Mouse (Mus musculus): Measurements from ENCODE around the gene Sp140. TPM values are rescaled to one million over a fixed set of nuclear protein-coding genes. Genes with fewer than 3 reads are reported as not detected.
"Not testable (repeated sequence)": the region's sequence is repeated elsewhere in the genome, so short reads cannot be mapped to it uniquely, and the experiment has no call there.

Gene Sp140
- total RNA-seq, 2 experiments from 2014 or later, result 0.18 to 1.9 TPM

DNA sequence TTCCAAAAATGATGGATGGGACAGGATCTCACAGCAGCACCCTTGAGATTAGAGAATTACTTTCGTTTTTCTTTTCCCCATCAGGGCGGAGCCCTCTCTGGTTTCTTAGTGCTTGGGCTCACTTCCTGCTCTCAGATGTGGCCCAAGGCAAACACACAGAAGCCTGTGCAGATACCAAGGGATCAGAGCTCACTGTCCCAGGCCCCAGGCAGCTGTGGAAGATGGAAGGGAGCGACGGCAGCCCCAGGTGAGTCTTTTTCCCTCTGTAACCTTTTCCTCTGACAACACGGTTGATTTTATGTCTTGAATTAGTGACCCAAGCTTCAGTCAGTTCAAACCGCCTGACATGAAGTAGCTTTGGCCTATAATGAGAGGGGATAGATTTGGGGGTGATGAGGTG is 49.7 kb downstream of the Sp140 start, which contains the start of gene Sp100:
Gene Sp100, plus strand, starts transcription at position 108 of the 400 bp plus-strand sequence.
- DNase-seq, result not testable (repeated sequence)

DNA sequence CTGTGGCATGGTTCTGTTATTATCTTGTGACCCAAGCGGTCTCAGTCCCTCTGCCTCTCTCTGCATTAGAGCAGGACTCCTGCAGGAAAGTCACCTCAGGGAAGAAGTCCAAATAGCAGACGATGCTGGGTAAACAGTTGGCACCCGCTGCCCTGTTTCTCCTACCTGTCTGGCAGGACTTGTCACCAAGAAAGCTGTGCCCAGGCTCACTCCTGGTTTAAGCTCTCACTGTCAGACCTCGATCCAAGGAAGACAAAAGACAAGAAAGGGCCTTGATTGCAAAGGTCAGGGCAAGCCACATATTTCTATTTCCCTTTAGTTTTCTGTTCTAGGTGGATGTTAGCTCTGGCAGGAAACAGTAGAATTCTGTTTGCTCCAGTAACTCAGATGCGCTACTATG is 50.3 kb downstream of the Sp140 start:
- DNase-seq, result not testable (repeated sequence)

DNA sequence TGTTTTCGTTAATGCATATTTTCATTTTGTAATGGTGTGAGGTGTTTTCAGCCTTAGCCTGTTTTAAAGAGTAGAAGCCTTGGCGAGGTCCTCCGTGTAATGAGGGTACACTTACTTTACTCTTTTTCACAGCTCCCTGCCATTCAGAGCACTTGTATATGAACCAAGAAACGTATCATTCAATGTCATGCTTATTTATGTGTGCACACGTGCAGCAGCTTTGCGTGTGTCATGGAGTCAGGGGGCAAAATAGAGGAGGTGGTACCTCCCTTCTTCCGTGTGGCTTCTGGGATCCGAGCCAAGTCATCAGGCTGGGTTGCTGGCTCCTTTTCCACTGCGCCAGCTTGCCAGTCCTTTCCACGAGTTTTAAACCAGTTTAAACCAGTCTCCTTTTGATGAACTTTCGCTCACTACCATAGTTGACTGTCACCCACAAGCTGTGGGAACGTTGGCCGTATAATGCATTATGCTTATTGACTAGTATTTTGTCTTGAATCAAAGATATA is 51.6 kb downstream of the Sp140 start:
- not testable (repeated sequence) for DNase-seq

DNA sequence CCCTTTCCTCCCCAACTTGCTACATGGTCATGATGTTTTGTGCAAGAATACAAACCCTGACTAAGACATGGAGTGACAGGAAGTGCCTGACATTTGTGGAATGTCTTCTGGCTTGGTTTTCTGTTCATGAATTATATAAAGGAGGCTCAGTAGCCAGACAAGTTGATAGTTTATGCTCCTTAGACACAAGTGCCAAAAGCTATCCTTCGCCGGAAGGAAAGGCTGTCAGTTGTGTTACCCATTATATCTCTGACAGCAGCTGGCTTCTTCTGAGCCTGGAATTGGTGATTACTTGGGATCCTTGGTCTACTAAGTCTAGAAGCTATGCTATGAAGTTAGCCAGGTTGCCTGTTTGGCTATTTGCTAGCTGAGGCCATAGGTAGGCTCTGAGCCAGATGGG is 57.0 kb downstream of the Sp140 start:
- not testable (repeated sequence) for DNase-seq

DNA sequence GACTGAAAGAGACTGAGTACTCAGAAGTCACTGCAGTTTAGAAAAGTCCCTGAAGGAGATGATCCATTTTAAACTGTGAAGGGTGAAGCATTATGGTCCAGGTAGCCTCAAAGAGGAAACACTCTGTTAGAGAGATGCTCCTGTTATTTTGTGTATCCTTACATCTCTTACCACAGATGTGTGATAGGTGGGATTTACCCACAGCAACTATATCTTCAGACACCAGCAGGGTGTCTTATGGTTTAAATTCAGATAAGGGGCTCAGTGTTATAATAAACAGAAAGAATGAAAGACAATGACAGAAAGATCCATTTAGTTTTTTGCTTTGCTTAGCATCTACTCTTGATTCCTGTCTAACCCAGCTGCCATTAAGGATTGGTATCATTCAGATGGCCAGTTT is 64.1 kb downstream of the Sp140 start:
- no peak for DNase-seq

- no peak for DNase-seq
Observed at GRCm38 (mm10) chr1:85680226-85680625, 80.0 kb downstream of the Sp140 start.

- no peak for DNase-seq
Observed at GRCm38 (mm10) chr1:85686666-85687065, 86.5 kb downstream of the Sp140 start.

GRCm38 (mm10) chr1:85687346-85687745 is 87.2 kb downstream of the Sp140 start:
- DNase-seq, result no peak

GRCm38 (mm10) chr1:85690544-85690943 is 90.4 kb downstream of the Sp140 start:
- DNase-seq, result no peak

DNA sequence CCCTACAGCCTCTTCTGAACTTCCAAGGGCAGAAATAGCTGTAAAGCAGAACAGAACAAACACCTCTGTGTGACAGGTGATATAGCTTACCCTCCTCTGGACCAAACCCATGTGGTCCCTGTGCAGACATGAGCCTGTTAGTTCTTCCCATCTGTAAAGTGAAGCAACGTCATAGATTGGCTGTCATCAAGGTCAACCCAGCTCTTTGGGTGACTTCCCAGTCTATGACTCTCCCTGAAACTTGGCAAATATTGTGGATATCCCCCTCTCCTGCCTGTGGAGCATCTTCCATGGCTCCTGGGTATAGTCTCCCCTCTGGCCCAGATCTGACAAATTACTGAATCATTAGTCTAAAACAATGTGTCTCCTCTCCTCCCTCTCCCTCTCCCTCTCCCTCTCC is 92.1 kb downstream of the Sp140 start:
- no peak for DNase-seq

DNA sequence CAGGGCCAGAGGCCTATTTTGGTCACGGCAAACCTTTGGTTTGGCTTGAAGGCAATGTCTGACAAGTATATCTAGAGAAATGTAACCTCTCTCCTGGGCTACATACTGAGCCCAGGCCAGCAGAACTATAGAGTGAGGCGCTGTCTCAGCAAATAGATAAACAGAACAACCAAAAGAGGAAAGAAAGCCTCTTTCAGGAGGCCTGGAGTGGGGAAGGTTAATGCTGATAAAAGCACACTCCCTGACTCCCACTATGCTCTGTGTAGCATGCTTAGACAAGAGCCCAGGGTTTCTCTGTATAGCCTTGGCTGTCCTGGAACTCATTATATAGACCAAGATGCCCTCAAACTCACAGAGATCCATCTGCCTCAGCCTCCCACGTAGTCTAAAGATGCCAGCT is 93.1 kb downstream of the Sp140 start:
- DNase-seq, result no peak

Other genes with a start within 250 kb of the Sp140 start
- not detected for gene G530012D18Rik, start 24.7 kb upstream of the Sp140 start, total RNA-seq (2021)
- 1 to 10 TPM in 1 of 2 experiments, under 1 TPM in 1; 0.72 to 1.3 TPM for gene Sp110, start 1.6 kb upstream of the Sp140 start, total RNA-seq (2021)
- gene Sp100, start 49.6 kb downstream of the Sp140 start, total RNA-seq (2021), result 1 to 10 TPM; 4.6 to 4.9 TPM
- gene A630001G21Rik, start 178.3 kb downstream of the Sp140 start, total RNA-seq (2021), result under 1 TPM; 0.15 to 0.48 TPM
- 100 to 1,000 TPM; 142 to 177 TPM for gene Cab39, start 193.1 kb downstream of the Sp140 start, total RNA-seq (2021)

All from gastrocnemius, postnatal 25 days (tissue).